Mouse (Mus musculus) stomach, postnatal 0 days (tissue): Measurements from ENCODE around the gene Mettl25. TPM values are rescaled to one million over a fixed set of nuclear protein-coding genes. Genes with fewer than 3 reads are reported as not detected.

Source experiments
- ATAC-seq: fragments of 200-750 bp; cut with Nextera tagmentation; 2 replicates; pipeline ENCODE4 v1.8.0; 2017; ENCODE audit not compliant: low FRiP score, low TSS enrichment
- DNase-seq: peaks from one replicate; pipeline ENCODE4 v3.0.0-alpha.2; 2016; ENCODE audit warnings: low spot score
- H3K27ac ChIP-seq: fragments of 300-500 bp; sonication (generic); replicated peaks from 2 replicates; pipeline ENCODE4 v1.5.1; 2014; ENCODE audit warnings: mild to moderate bottlenecking, control low read depth
- H3K27me3 ChIP-seq: fragments of 300-500 bp; sonication (generic); 2 replicates; pipeline ENCODE4 v1.6.1; 2014; ENCODE audit warnings: low read length; ENCODE audit not compliant: control insufficient read depth, insufficient read depth
- H3K36me3 ChIP-seq: fragments of 300-500 bp; sonication (generic); 2 replicates; pipeline ENCODE4 v1.6.1; 2014; ENCODE audit warnings: low read length, mixed read lengths; ENCODE audit not compliant: control insufficient read depth, insufficient read depth
- H3K4me1 ChIP-seq: fragments of 300-500 bp; sonication (generic); replicated peaks from 2 replicates; pipeline ENCODE4 v1.6.1; 2014; ENCODE audit warnings: antibody characterized with exemption; ENCODE audit not compliant: control insufficient read depth, insufficient read depth
- H3K4me2 ChIP-seq: fragments of 300-500 bp; sonication (generic); replicated peaks from 2 replicates; pipeline ENCODE4 v1.6.1; 2014; ENCODE audit warnings: low read depth, mild to moderate bottlenecking, control low read depth, moderate library complexity
- H3K4me3 ChIP-seq: fragments of 300-500 bp; sonication (generic); 2 replicates; pipeline ENCODE4 v1.5.1; 2014; ENCODE audit warnings: low read depth, low read length, control low read depth
- H3K9ac ChIP-seq: fragments of 300-500 bp; sonication (generic); 2 replicates; pipeline ENCODE4 v1.6.1; 2014; ENCODE audit warnings: mild to moderate bottlenecking, low read length, control low read depth, mixed read lengths
- H3K9me3 ChIP-seq: fragments of 300-500 bp; sonication (generic); 2 replicates; pipeline ENCODE4 v1.6.1; 2016; ENCODE audit warnings: low read length; ENCODE audit not compliant: control insufficient read depth
- CTCF ChIP-seq: IDR thresholded peaks from 2 replicates; pipeline ENCODE4 v1.5.1; 2016; ENCODE audit warnings: antibody characterized with exemption, low read depth, mild to moderate bottlenecking, moderate library complexity
- EP300 ChIP-seq: optimal IDR thresholded peaks from 2 replicates; pipeline ENCODE3; 2016; ENCODE audit warnings: antibody characterized with exemption
- WGBS: fragments of 180-500 bp; shearing (Covaris S2); extraction: QIAGEN DNeasy Blood & Tissue Kit; methylation state at CpG from one replicate; pipeline ENCODE4 v1.1.7; 2014; 5-methylcytosine and 5-hydroxymethylcytosine counted together
- polyA plus RNA-seq: library from polyadenylated mRNA; unstranded; fragments of >200 nt; fragmentation: Nextera tagmentation; extraction: Ambion mirVana; gene quantifications from 2 replicates; pipeline ENCODE4 v1.2.1, GENCODE M21; 2015

Gene Mettl25
- polyA plus RNA-seq, 1 experiment from 2014 or later = 7.1 TPM

GRCm38 (mm10) chr10:105763959-105764358 lies 77.2 kb downstream of the Mettl25 start:
- TF ChIP-seq CTCF (no peak), EP300 (no peak)
- 83% methylated on average over 2 of the region's 2 CpGs for WGBS
- ATAC-seq = no peak

GRCm38 (mm10) chr10:105760460-105760859 lies 80.7 kb downstream of the Mettl25 start:
- Histone ChIP-seq H3K9me3 (no peaks in the 10 kb centered on the region), H3K9ac (no peak overlapping the region), H3K36me3 (no peaks in the 10 kb centered on the region), H3K4me2 (no peak overlapping the region), H3K27me3 (no peaks in the 10 kb centered on the region), H3K4me1 (no peaks in the 10 kb centered on the region), H3K27ac (no peak overlapping the region), H3K4me3 (no peak overlapping the region)
- TF ChIP-seq EP300 = no peak
- TF ChIP-seq CTCF = no peak
- ATAC-seq (no peak), DNase-seq (no peak)
- 48% methylated on average over 2 of the region's 2 CpGs for WGBS

More at GRCm38 (mm10) chr10:105763959-105764358, 77.2 kb downstream of the Mettl25 start:
- Histone ChIP-seq H3K9ac (no peak overlapping the region), H3K27me3 (no peaks in the 10 kb centered on the region), H3K4me2 (no peak overlapping the region), H3K9me3 (no peaks in the 10 kb centered on the region), H3K36me3 (no peaks in the 10 kb centered on the region), H3K27ac (no peak overlapping the region), H3K4me3 (no peak overlapping the region), H3K4me1 (no peaks in the 10 kb centered on the region)
- no peak for DNase-seq

GRCm38 (mm10) chr10:105760046-105760445 lies 81.1 kb downstream of the Mettl25 start:
- no peak overlapping the region for H3K4me2 ChIP-seq
- H3K4me1 ChIP-seq = no peaks in the 10 kb centered on the region
- WGBS = 58% methylated on average over 7 of the region's 7 CpGs
- H3K27ac ChIP-seq = no peak overlapping the region
- no peaks in the 10 kb centered on the region for H3K36me3 ChIP-seq
- DNase-seq (no peak), ATAC-seq (no peak)
- no peaks in the 10 kb centered on the region for H3K27me3 ChIP-seq
- no peak overlapping the region for H3K4me3 ChIP-seq
- TF ChIP-seq EP300 (no peak), CTCF (no peak)
- no peaks in the 10 kb centered on the region for H3K9me3 ChIP-seq
- H3K9ac ChIP-seq = no peak overlapping the region

DNA sequence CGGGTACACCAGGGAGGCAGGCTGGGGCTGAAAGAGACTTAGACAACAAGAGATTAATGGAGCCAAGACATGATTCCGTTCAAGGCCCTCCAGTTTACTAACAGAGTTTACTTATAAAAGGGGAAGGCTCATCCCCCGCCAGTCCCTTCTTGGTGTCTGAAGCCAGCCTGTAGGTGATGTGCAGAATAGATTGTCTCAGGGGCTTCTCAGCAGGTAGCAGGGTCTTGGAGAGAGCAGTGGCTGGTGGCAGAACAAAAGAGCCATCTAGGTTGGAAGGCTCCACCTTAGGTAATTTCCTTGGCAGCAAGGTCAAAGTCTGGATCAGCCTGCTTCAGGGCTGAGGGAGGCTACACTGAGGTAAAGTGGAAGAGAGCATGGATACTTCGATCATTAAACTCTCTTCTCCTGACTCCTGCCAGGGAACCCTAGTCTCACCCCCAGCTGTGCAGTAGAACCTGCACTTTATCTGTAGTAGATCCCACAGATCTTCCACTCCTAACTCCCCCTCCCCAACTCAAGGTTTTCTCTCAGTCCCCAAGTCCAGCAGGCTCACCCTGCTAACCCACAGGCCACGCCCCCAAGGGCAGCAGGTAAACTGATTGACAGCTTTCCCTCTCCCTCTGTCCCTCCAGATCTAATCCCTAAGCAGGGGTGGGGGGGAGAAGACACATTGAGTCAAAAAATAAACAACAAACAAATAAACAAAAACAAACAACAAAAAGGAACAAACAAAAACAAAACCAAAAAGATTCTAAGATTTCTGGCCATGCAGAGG lies 87.2 kb downstream of the Mettl25 start:
- Histone ChIP-seq H3K27ac (no peak overlapping the region), H3K4me2 (no peak overlapping the region), H3K9me3 (no peaks in the 10 kb centered on the region), H3K36me3 (no peaks in the 10 kb centered on the region), H3K27me3 (no peaks in the 10 kb centered on the region), H3K9ac (no peak overlapping the region), H3K4me1 (no peaks in the 10 kb centered on the region), H3K4me3 (no peak overlapping the region)
- 75% methylated on average over 5 of the region's 5 CpGs for WGBS
- TF ChIP-seq CTCF (no peak), EP300 (no peak)
- DNase-seq (no peak), ATAC-seq (no peak)

DNA sequence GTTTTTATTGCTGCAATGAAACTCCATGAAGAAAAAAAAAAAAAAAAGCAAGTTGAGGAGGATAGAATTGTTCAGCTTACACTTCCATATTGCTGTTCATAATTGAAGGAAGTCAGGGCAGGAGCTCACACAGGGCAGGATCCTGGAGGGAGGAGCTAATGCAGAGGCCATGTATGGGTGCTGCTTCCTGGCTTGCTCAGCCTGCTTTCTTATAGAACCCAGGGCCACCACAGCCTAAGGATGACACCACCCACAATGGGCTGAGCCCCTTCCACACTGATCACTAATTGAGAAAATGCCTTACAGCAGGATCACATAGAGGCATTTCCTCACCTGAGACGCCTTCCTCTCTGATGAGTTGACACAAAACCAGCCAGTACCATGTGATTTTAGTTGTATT lies 95.2 kb downstream of the Mettl25 start:
- no peak overlapping the region for H3K4me2 ChIP-seq
- no peak overlapping the region for H3K4me3 ChIP-seq
- DNase-seq (no peak), ATAC-seq (no peak)
- H3K27ac ChIP-seq = no peak overlapping the region
- 72% methylated on average over 1 of the region's 1 CpGs for WGBS
- H3K9ac ChIP-seq = no peak overlapping the region
- H3K27me3 ChIP-seq = no peaks in the 10 kb centered on the region
- TF ChIP-seq CTCF (no peak), EP300 (no peak)
- no peaks in the 10 kb centered on the region for H3K9me3 ChIP-seq
- H3K36me3 ChIP-seq = no peaks in the 10 kb centered on the region
- H3K4me1 ChIP-seq = no peaks in the 10 kb centered on the region

DNA sequence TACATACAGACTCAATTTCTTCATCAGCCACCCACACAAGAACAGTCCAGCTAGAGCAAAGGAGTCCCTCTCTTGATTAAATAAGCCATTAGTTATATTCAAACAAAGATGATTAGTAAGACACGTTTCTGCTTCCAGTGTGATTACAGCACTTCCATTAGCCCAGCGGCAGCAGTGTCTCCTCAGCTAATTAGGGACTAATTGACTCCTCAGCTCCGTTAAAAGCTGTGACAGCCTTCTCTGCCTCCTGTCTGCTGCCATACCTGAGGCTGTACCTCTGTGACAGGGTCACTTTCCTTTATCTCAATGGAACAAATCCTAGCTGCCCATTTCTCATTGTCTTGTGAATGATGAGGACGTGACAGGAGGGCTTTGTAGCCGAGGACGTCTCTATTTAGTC lies 99.4 kb downstream of the Mettl25 start:
- ATAC-seq = no peak
- Histone ChIP-seq H3K4me3 (no peak overlapping the region), H3K36me3 (no peaks in the 10 kb centered on the region), H3K27ac (no peak overlapping the region), H3K9me3 (no peaks in the 10 kb centered on the region), H3K4me1 (no peaks in the 10 kb centered on the region), H3K4me2 (no peak overlapping the region), H3K27me3 (no peaks in the 10 kb centered on the region), H3K9ac (no peak overlapping the region)
- DNase-seq = no peak
- WGBS = 63% methylated on average over 6 of the region's 6 CpGs
- TF ChIP-seq EP300 = no peak
- TF ChIP-seq CTCF = no peak
